Mouse (Mus musculus): ENCODE data around the gene Oxct2a.
"Not testable (repeated sequence)": the region's sequence is repeated elsewhere in the genome, so short reads cannot be mapped to it uniquely, and the experiment has no call there.

Oxct2a gene

GRCm38 (mm10) chr4:123313010-123313409 lies 10.4 kb downstream of the Oxct2a start:
- DNase-seq (ENCODE audit: low spot score in 2 of 2), result no peak

- no peak for DNase-seq (ENCODE audit: low spot score in 2 of 2)
These were observed 11.6 kb downstream of the Oxct2a start for GRCm38 (mm10) chr4:123311845-123312244.

- DNase-seq (ENCODE audit: low spot score in 2 of 2), result no peak
These were observed 15.1 kb downstream of the Oxct2a start for GRCm38 (mm10) chr4:123308292-123308691.

- DNase-seq (ENCODE audit: low spot score in 2 of 2), result no peak
These were observed 16.4 kb downstream of the Oxct2a start for GRCm38 (mm10) chr4:123306999-123307398.

- peak in 1 of 2 experiments; percentile 54 for DNase-seq (ENCODE audit: low spot score in 2 of 2)
These were observed 17.6 kb downstream of the Oxct2a start for GRCm38 (mm10) chr4:123305789-123306188.

GRCm38 (mm10) chr4:123298980-123299670 lies 24.3 kb downstream of the Oxct2a start:
- DNase-seq (ENCODE audit: low spot score in 2 of 2), result peak; percentile 46 to 53

- DNase-seq (ENCODE audit: low spot score in 2 of 2), result peak; percentile 42 to 56
These were observed 25.2 kb downstream of the Oxct2a start for GRCm38 (mm10) chr4:123298226-123298625.

- DNase-seq (ENCODE audit: low spot score in 2 of 2), result no peak
These were observed 26.1 kb downstream of the Oxct2a start for GRCm38 (mm10) chr4:123297195-123297960.

GRCm38 (mm10) chr4:123296148-123296534 lies 27.3 kb downstream of the Oxct2a start:
- no peak for DNase-seq (ENCODE audit: low spot score in 2 of 2)

GRCm38 (mm10) chr4:123295516-123296147 lies 27.8 kb downstream of the Oxct2a start:
- no peak for DNase-seq (ENCODE audit: low spot score in 2 of 2)

GRCm38 (mm10) chr4:123295026-123295425 lies 28.4 kb downstream of the Oxct2a start:
- DNase-seq (ENCODE audit: low spot score in 2 of 2), result not testable (repeated sequence)

- DNase-seq (ENCODE audit: low spot score in 2 of 2), result peak in 1 of 2 experiments; percentile 52
These were observed 29.6 kb downstream of the Oxct2a start for GRCm38 (mm10) chr4:123293661-123294443.

- no peak for DNase-seq (ENCODE audit: low spot score in 2 of 2)
These were observed 30.4 kb downstream of the Oxct2a start for GRCm38 (mm10) chr4:123292989-123293388.

GRCm38 (mm10) chr4:123292390-123292789 lies 31.0 kb downstream of the Oxct2a start:
- DNase-seq (ENCODE audit: low spot score in 2 of 2), result no peak

GRCm38 (mm10) chr4:123289038-123289437 lies 34.4 kb downstream of the Oxct2a start:
- no peak for DNase-seq (ENCODE audit: low spot score in 2 of 2)

GRCm38 (mm10) chr4:123286790-123287189 lies 36.6 kb downstream of the Oxct2a start:
- no peak for DNase-seq (ENCODE audit: low spot score in 2 of 2)

- DNase-seq (ENCODE audit: low spot score in 2 of 2), result peak; percentile 39 to 52
These were observed 38.5 kb downstream of the Oxct2a start for GRCm38 (mm10) chr4:123284731-123285624.

- DNase-seq (ENCODE audit: low spot score in 2 of 2), result peak in 1 of 2 experiments; percentile 33
These were observed 39.8 kb downstream of the Oxct2a start for GRCm38 (mm10) chr4:123283675-123284064.

- DNase-seq (ENCODE audit: low spot score in 2 of 2), result peak in 1 of 2 experiments; percentile 41
These were observed 40.3 kb downstream of the Oxct2a start for GRCm38 (mm10) chr4:123282915-123283674.

- DNase-seq (ENCODE audit: low spot score in 2 of 2), result peak; percentile 83 to 88
These were observed 40.9 kb downstream of the Oxct2a start for GRCm38 (mm10) chr4:123282500-123282899.

Measured in heart, adult 9 months (tissue).